ENCODE assay signal across 8 mouse cellular contexts in the genomic region with DNA sequence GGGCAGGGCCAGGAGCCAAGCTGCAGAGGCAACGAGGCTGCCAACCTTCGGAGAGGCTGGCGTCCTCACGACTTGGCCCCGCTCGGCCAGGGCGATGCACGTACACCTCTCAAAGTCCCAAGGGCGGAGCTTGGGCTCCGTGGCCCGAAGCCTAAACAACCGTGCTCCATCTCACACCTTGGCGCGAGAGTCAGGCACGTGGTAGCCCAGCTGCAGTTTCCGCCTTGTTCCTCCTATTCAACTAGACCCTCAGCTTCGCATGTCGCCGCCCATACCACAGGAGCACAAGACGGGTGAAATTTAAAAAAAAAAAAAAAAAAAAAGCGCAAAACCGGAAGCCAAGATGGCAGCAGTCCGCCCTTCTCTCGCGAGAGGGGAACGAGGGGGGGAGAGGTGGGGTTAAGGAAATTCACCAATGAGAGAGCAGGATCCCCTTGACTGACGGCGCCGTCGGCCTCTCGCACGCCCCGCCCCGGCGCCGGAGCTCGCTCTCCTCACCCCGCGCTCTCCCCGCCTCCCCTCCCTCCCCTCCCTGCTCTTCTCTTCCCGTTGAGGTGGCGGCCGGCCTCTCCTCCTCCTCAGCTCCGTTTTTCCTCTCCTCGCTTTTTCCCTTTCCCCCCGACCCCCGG. TPM values are rescaled to one million over a fixed set of nuclear protein-coding genes. Genes with fewer than 3 reads are reported as not detected.
DNase-seq lines count a peak whose midpoint lies in the region; ATAC-seq lines count a peak whose summit lies in the region.

A gene (plus strand): TSS at position 470 of the 629 bp plus-strand sequence.

- no peaks in the 10 kb centered on the region for H3K27me3 ChIP-seq in megakaryocyte, embryonic 14.5 days (replicated peaks)

- peaks cover 9% of the 10 kb centered on the region for H3K36me3 ChIP-seq in megakaryocyte, embryonic 14.5 days (replicated peaks; ENCODE audit: low read length)

- H3K4me1 ChIP-seq in megakaryocyte, embryonic 14.5 days, result peaks cover 36% of the 10 kb centered on the region

- H3K4me3 ChIP-seq in megakaryocyte, embryonic 14.5 days (replicated peaks), result peak within 1 kb of the TSS; percentile 98

- 0 out of 2 replicates have a peak, but pooled peaks cover 5% of the 10 kb centered on the region for H3K9me3 ChIP-seq in megakaryocyte, embryonic 14.5 days

- peak; percentile 91 for ATAC-seq in common myeloid progenitor, adult 5-6 weeks (replicated peaks; ENCODE audit: low read depth, poor library complexity, severe bottlenecking)

- DNase-seq in ZHBTc4 (ENCODE audit: low read depth, low spot score), result peak; percentile 99
- peak; percentile 89 to 90 for DNase-seq in gastrocnemius, adult 8-10 months (ENCODE audit: low spot score in 2 of 2)
- peak; percentile 91 for DNase-seq in hindlimb bud, embryonic 11.5 days (ENCODE audit: extremely low spot score, low read depth, low spot score)
- DNase-seq in left cerebral cortex, adult 8-10 months (ENCODE audit: low spot score in 2 of 2), result peak; percentile 69 to 92
- DNase-seq in right cerebral cortex, postnatal 10 days (ENCODE audit: low spot score in 2 of 2), result peak; percentile 97
- peak; percentile 93 for DNase-seq in urinary bladder, postnatal 25 days (ENCODE audit: low spot score)

RNA-seq across cellular contexts. Expression of the gene that starts here (rescaled TPM):
- 466 and 530 TPM in 2 replicates for total RNA-seq in common myeloid progenitor, adult 5-6 weeks (2017)
- total RNA-seq in gastrocnemius, adult 8-10 months (2022), result 100 to 1,000 TPM; 140 to 152 (median 149) TPM
- 100 to 1,000 TPM; 316 to 326 (median 319) TPM for total RNA-seq in left cerebral cortex, adult 8-10 months (2022)
- polyA plus RNA-seq in megakaryocyte, embryonic 14.5 days (2012; ENCODE audit: insufficient read depth, low replicate concordance), result 121 and 149 TPM in 2 replicates

Comparison
In these comparisons a context has a peak if more than half of its experiments do, and no peak if none do; other contexts are left out.
1. Peak in every context shown above with its lines: DNase-seq, ATAC-seq and H3K4me3 ChIP-seq.